Mouse (Mus musculus) erythroblast, embryonic 14.5 days (primary cell): ENCODE results near the gene Snrpc.

Experiments
- GATA1 ChIP-seq: IDR thresholded peaks from 2 replicates; pipeline ENCODE4 v1.6.1; 2012; ENCODE audit warnings: low read length, inconsistent platforms, mixed read lengths
- TAL1 ChIP-seq: IDR thresholded peaks from 3 replicates; pipeline ENCODE4 v1.6.1; 2012; ENCODE audit warnings: low read length, inconsistent platforms, mixed read lengths

GRCm38 (mm10) chr17:27807542-27808078 lies 30.3 kb upstream of the Snrpc start:
- TF ChIP-seq TAL1 = no peak
- no peak for TF ChIP-seq GATA1
